Mouse (Mus musculus) left cerebral cortex, postnatal 25 days (tissue): ENCODE measurements at regions not wholly inside any gene's neighbourhood (a gene's known extent, or its start where the extent isn't known, plus 50 kb on each side); places are given as distances from the start of the nearest gene placed in this dataset.

Source experiments
- DNase-seq, 2 experiments: peaks; one replicate each; pipeline ENCODE4 v3.0.0; 2022; ENCODE audit warnings: low spot score in 2 of 2, mixed read lengths in 1 of 2
- intact Hi-C: fragments of 180-260 bp; cut with DNase I; formaldehyde crosslinking; loops from one replicate; pipeline ENCODE4 v1.15.1; 2025

- intact Hi-C loops, result no loop called here
- DNase-seq, result no peak
These were observed 208.1 kb downstream of the Spata18 start for GRCm38 (mm10) chr5:73859320-73859719.

- DNase-seq, result peak; percentile 62 to 64
- intact Hi-C loops, result loop anchor here (5.0 kb wide), 1 partner anchor 128 kb away; no protein-coding TSS in a partner anchor
These were observed 204.0 kb downstream of the Usp46 start for GRCm38 (mm10) chr5:73864138-73864761.

- DNase-seq, result peak in 1 of 2 experiments; percentile 56
- intact Hi-C loops, result no loop called here
These were observed 195.4 kb downstream of the Usp46 start for GRCm38 (mm10) chr5:73872641-73873421.

GRCm38 (mm10) chr5:73874770-73875169 is 193.5 kb downstream of the Usp46 start:
- intact Hi-C loops, result no loop called here
- DNase-seq, result peak in 1 of 2 experiments; percentile 55

GRCm38 (mm10) chr5:73875847-73876246 is 192.4 kb downstream of the Usp46 start:
- intact Hi-C loops, result no loop called here
- peak in 1 of 2 experiments; percentile 29 for DNase-seq

GRCm38 (mm10) chr5:73880936-73881335 is 187.3 kb downstream of the Usp46 start:
- intact Hi-C loops, result no loop called here
- DNase-seq, result no peak

GRCm38 (mm10) chr5:73881941-73882340 is 186.3 kb downstream of the Usp46 start:
- intact Hi-C loops, result no loop called here
- no peak for DNase-seq

- intact Hi-C loops, result no loop called here
- DNase-seq, result no peak
These were observed 183.2 kb downstream of the Usp46 start for GRCm38 (mm10) chr5:73884998-73885397.

GRCm38 (mm10) chr5:73885691-73886090 is 182.5 kb downstream of the Usp46 start:
- DNase-seq, result no peak
- intact Hi-C loops, result no loop called here

- peak in 1 of 2 experiments; percentile 47 for DNase-seq
- intact Hi-C loops, result no loop called here
These were observed 180.8 kb downstream of the Usp46 start for GRCm38 (mm10) chr5:73887306-73887958.

- intact Hi-C loops, result no loop called here
These were observed 179.8 kb downstream of the Usp46 start for GRCm38 (mm10) chr5:73888391-73888790.

GRCm38 (mm10) chr5:73889342-73889741 is 178.9 kb downstream of the Usp46 start:
- intact Hi-C loops, result no loop called here
- DNase-seq, result no peak

More at GRCm38 (mm10) chr5:73888391-73888790, 179.8 kb downstream of the Usp46 start:
- no peak for DNase-seq

GRCm38 (mm10) chr5:73890942-73891341 is 177.3 kb downstream of the Usp46 start:
- intact Hi-C loops, result no loop called here
- peak in 1 of 2 experiments; percentile 57 for DNase-seq

GRCm38 (mm10) chr5:73891606-73892005 is 176.6 kb downstream of the Usp46 start:
- intact Hi-C loops, result no loop called here
- DNase-seq, result no peak

- no peak for DNase-seq
These were observed 175.6 kb downstream of the Usp46 start for GRCm38 (mm10) chr5:73892440-73893225.

GRCm38 (mm10) chr5:73895186-73895585 is 173.0 kb downstream of the Usp46 start:
- no peak for DNase-seq
- intact Hi-C loops, result no loop called here

More at GRCm38 (mm10) chr5:73892440-73893225, 175.6 kb downstream of the Usp46 start:
- intact Hi-C loops, result no loop called here

GRCm38 (mm10) chr5:73896785-73897184 is 171.4 kb downstream of the Usp46 start:
- intact Hi-C loops, result no loop called here
- DNase-seq, result no peak

GRCm38 (mm10) chr5:73901651-73902050 is 166.6 kb downstream of the Usp46 start:
- intact Hi-C loops, result no loop called here
- DNase-seq, result no peak

- intact Hi-C loops, result no loop called here
- DNase-seq, result no peak
These were observed 165.6 kb downstream of the Usp46 start for GRCm38 (mm10) chr5:73902470-73903218.
